Mouse (Mus musculus) intestine, embryonic 14.5 days (tissue): ENCODE results near the gene Snx8. TPM values are rescaled to one million over a fixed set of nuclear protein-coding genes. Genes with fewer than 3 reads are reported as not detected.

ENCODE experiments used
- ATAC-seq: fragments of 200-750 bp; cut with Nextera tagmentation; replicated peaks from 2 replicates; pipeline ENCODE4 v1.8.0; 2017; ENCODE audit warnings: low read depth, moderate number of reproducible peaks, moderate TSS enrichment, moderate library complexity; ENCODE audit not compliant: low FRiP score, low TSS enrichment
- DNase-seq: peaks from one replicate; pipeline ENCODE4 v3.0.0-alpha.2; 2018; ENCODE audit warnings: low spot score
- H3K27ac ChIP-seq: fragments of 300-500 bp; sonication (generic); 2 replicates; pipeline ENCODE4 v1.5.1; 2014; ENCODE audit warnings: low read depth, mild to moderate bottlenecking, control low read depth
- H3K27me3 ChIP-seq: fragments of 300-500 bp; sonication (generic); replicated peaks from 2 replicates; pipeline ENCODE4 v1.6.1; 2014; ENCODE audit warnings: low read length, control low read depth; ENCODE audit not compliant: control insufficient read depth, insufficient read depth
- H3K36me3 ChIP-seq: fragments of 300-500 bp; sonication (generic); 2 replicates; pipeline ENCODE4 v1.6.1; 2014; ENCODE audit warnings: low read length, control low read depth; ENCODE audit not compliant: control insufficient read depth, insufficient read depth
- H3K4me1 ChIP-seq: fragments of 300-500 bp; sonication (generic); replicated peaks from 2 replicates; pipeline ENCODE4 v1.6.1; 2014; ENCODE audit warnings: low read length, control low read depth, mixed read lengths; ENCODE audit not compliant: control insufficient read depth, insufficient read depth
- H3K4me2 ChIP-seq: fragments of 300-500 bp; sonication (generic); 2 replicates; pipeline ENCODE4 v1.6.1; 2014; ENCODE audit warnings: low read length
- H3K4me3 ChIP-seq: fragments of 300-500 bp; sonication (generic); 2 replicates; pipeline ENCODE4 v1.5.1; 2014; ENCODE audit warnings: low read depth, low read length, control low read depth, mixed read lengths
- H3K9ac ChIP-seq: fragments of 300-500 bp; sonication (generic); 2 replicates; pipeline ENCODE4 v1.6.1; 2014; ENCODE audit warnings: mild to moderate bottlenecking, low read length
- H3K9me3 ChIP-seq: fragments of 300-500 bp; sonication (generic); 2 replicates; pipeline ENCODE4 v1.6.1; 2016; ENCODE audit warnings: low read length, control low read depth; ENCODE audit not compliant: control insufficient read depth
- WGBS: fragments of 180-500 bp; shearing (Covaris S2); extraction: QIAGEN DNeasy Blood & Tissue Kit; methylation state at CpG from one replicate; pipeline ENCODE4 v1.1.7; 2014; 5-methylcytosine and 5-hydroxymethylcytosine counted together
- polyA plus RNA-seq: library from polyadenylated mRNA; unstranded; fragments of >200 nt; fragmentation: Nextera tagmentation; extraction: Ambion mirVana; gene quantifications from 2 replicates; pipeline ENCODE4 v1.2.1, GENCODE M21; 2014

The Snx8 gene
- polyA plus RNA-seq, 1 experiment from 2014 or later = 9.3 TPM

DNA sequence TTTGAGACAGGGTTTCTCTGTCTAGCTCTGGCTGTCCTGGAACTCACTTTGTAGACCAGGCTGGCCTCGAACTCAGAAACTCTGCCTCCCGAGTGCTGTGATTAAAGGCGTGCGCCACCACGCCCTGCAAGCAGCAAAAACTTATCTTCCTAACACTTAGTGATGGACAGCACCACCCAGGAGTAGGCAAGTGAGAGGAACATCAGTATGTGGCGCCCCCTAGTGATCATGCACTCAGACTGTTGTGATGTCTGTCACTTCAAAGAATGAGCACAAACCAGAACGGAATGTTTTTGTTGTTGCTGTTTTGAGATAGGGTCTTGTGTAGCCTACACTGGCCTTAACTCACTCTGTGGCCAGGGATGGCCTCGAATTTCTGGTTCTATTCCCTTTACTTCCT lies 22.3 kb upstream of the Snx8 start:
- H3K9ac ChIP-seq = no peak overlapping the region
- 38% methylated on average over 8 of the region's 8 CpGs for WGBS
- no peaks in the 10 kb centered on the region for H3K4me1 ChIP-seq
- no peaks in the 10 kb centered on the region for H3K9me3 ChIP-seq
- no peak overlapping the region for H3K4me2 ChIP-seq
- DNase-seq = peak; percentile 72
- ATAC-seq = no peak
- H3K27ac ChIP-seq = no peak overlapping the region
- H3K36me3 ChIP-seq = no peaks in the 10 kb centered on the region
- no peaks in the 10 kb centered on the region for H3K27me3 ChIP-seq
- no peak overlapping the region for H3K4me3 ChIP-seq

DNA sequence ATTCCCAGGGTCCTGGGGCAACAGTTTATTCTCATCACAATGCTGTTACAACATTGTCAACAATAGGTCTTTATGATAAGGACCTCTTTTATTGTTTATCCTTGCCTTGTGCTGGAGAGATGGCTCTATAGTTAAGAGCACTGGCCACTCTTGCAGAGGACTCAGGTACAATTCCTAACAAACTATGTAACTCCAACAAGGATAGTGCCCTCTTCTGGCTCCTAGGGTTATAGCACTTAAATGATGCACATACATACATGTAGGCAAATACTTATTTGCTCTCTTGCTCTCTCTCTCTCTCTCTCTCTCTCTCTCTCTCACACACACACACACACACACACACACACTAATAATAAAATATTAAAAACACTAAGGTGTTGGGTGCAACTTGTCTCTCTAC lies 19.7 kb upstream of the Snx8 start:
- H3K36me3 ChIP-seq = no peaks in the 10 kb centered on the region
- no peaks in the 10 kb centered on the region for H3K27me3 ChIP-seq
- no peak overlapping the region for H3K4me2 ChIP-seq
- H3K27ac ChIP-seq = no peak overlapping the region
- no peak overlapping the region for H3K9ac ChIP-seq
- no peaks in the 10 kb centered on the region for H3K9me3 ChIP-seq
- no peaks in the 10 kb centered on the region for H3K4me1 ChIP-seq
- DNase-seq (no peak), ATAC-seq (no peak)
- H3K4me3 ChIP-seq = no peak overlapping the region

DNA sequence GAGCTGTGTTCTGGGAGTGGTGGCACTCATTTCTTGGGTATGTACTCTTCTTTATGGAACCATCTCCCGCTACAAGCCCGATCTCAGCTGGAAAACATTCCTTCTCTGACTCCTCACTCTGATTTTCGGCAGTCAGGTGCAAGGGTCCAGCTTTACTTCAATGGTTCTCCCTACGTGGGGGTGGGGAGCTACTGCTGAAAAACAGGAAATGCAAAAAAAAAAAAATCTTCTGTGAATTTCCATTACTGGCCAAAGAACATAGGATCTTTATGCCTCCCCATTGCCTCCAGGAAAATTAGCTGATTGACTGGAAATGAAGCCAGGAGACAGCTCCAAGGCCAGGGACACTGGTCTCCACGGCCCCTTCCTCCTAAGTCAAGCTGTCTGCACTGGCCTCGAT lies 17.6 kb upstream of the Snx8 start:
- no peak overlapping the region for H3K9ac ChIP-seq
- no peaks in the 10 kb centered on the region for H3K27me3 ChIP-seq
- H3K4me1 ChIP-seq = 0 out of 2 replicates have a peak, but pooled peaks cover 3% of the 10 kb centered on the region
- H3K4me3 ChIP-seq = no peak overlapping the region
- no peaks in the 10 kb centered on the region for H3K36me3 ChIP-seq
- DNase-seq (no peak), ATAC-seq (no peak)
- no peak overlapping the region for H3K4me2 ChIP-seq
- H3K9me3 ChIP-seq = no peaks in the 10 kb centered on the region
- WGBS = 60% methylated on average over 6 of the region's 6 CpGs
- no peak overlapping the region for H3K27ac ChIP-seq

DNA sequence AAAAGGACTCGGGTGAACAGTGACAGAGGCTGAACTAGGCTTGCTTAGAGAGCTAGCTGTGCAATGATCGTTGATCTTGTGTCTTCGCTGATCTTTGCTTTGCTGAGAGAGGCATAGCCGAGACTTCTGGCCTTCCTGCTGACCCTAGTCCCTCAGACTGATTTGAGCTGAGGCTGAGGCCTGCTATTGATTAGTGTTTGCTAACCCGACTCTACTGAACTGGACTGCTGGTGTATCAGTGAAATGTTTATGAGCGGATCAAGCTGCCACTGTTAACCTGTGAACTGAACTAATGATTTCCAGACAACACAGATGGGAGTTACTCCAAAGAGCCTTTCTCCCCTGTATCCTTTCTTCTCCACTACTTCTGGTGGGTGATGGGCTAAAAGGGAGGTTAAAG lies 16.1 kb upstream of the Snx8 start:
- Histone ChIP-seq H3K27me3 (no peaks in the 10 kb centered on the region), H3K4me2 (no peak overlapping the region), H3K4me1 (0 out of 2 replicates have a peak, but pooled peaks cover 3% of the 10 kb centered on the region), H3K36me3 (no peaks in the 10 kb centered on the region), H3K27ac (no peak overlapping the region), H3K4me3 (no peak overlapping the region), H3K9me3 (no peaks in the 10 kb centered on the region), H3K9ac (no peak overlapping the region)
- ATAC-seq (no peak), DNase-seq (no peak)
- WGBS = 76% methylated on average over 6 of the region's 6 CpGs

DNA sequence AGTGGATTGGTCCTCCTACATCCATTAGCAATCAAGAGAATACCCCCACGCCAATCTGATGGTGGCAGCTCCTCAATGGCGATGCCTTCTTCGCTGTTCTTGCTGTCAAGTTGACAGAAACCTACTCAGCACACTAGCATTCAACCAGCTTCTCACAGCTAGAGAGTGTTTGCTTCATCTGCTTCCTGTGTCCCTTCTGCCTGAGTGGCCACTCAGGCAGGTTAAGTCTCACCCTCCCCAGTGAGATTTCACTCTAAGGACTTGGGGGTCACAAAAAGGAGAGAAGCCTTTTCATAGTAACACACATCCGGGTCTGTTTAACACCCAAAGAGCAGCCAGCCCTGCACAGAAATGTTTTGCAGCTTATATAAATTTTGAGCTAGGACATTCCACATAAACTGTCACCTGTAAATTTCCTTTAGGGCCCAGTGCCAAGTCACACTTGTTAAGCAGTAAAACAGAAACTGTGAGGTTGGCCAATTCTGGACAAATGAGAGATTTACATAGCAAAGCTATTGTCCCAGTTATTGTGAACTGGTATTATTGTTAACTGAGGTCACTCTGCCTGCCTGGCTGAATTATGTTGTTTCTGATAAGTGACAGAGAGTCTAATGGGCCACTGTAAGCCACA lies 13.7 kb upstream of the Snx8 start:
- Histone ChIP-seq H3K36me3 (no peaks in the 10 kb centered on the region), H3K4me1 (0 out of 2 replicates have a peak, but pooled peaks cover 3% of the 10 kb centered on the region), H3K4me3 (no peak overlapping the region), H3K4me2 (no peak overlapping the region), H3K9me3 (no peaks in the 10 kb centered on the region), H3K9ac (no peak overlapping the region), H3K27ac (no peak overlapping the region), H3K27me3 (no peaks in the 10 kb centered on the region)
- ATAC-seq = no peak
- 67% methylated on average over 4 of the region's 4 CpGs for WGBS
- no peak for DNase-seq

DNA sequence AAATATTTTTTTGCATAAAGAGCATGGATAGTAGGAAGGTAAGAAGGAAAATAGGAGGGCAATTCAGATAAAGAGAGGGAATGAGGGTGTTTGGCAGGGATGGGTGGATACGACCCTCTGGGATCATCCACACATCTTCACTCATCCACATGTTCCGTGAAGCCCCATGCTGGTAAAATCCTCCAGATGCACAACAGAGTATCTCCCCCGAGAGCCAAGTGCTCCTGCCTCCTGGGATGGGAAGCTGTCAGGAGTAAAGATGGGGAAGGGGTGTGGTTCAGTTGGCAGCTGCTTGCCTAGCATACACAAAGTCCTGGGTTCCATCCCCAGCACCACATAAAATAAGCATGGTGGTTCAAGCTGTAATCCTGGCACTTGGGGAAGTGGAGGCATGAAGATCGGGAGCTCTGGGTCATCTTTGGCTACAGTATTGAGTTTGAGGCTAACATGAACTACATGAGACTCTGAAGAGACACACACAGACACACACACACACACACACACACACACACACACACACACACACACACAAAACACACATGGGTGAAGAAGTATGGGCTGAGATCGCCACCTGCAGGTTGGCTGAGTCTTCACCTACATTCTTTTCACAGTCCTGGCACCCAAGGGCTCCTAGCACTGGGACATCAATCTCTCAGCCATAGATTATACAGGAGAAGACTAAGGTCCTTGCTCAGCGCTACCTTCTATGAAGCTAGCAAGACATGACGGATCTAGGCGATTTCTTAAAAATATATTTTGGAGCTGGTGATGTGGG lies 7.3 kb upstream of the Snx8 start:
- Histone ChIP-seq H3K36me3 (no peaks in the 10 kb centered on the region), H3K4me1 (no peaks in the 10 kb centered on the region), H3K4me2 (no peak overlapping the region), H3K9ac (no peak overlapping the region), H3K4me3 (no peak overlapping the region), H3K9me3 (no peaks in the 10 kb centered on the region), H3K27ac (no peak overlapping the region), H3K27me3 (no peaks in the 10 kb centered on the region)
- no peak for ATAC-seq
- WGBS = 62% methylated on average over 8 of the region's 8 CpGs
- no peak for DNase-seq

DNA sequence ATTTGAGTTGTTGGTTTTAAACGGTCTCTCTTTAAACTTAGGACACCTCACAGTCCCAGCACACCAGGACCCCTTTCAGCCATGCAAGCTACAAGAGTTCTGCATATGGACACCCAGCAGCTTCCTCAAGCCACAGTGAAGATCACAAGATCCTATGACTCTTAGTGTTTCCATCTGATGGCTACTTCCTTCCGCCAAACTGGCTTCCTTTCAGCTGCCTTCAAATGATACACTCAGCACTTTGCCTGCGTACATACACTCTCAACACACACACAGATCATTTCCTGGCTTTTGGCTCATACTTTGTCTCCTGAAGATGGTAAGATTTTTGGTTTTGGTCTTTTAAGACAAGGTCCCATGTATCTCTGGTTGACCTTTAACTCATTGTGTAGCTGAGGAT lies 3.6 kb upstream of the Snx8 start:
- Histone ChIP-seq H3K4me2 (no peak overlapping the region), H3K36me3 (no peaks in the 10 kb centered on the region), H3K9me3 (no peaks in the 10 kb centered on the region), H3K4me1 (no peaks in the 10 kb centered on the region; the same call in 1 of the 2 replicates), H3K4me3 (no peak overlapping the region), H3K27me3 (no peaks in the 10 kb centered on the region), H3K9ac (no peak overlapping the region), H3K27ac (no peak overlapping the region)
- DNase-seq = no peak
- no peak for ATAC-seq
- WGBS = 92% methylated on average over 3 of the region's 3 CpGs

DNA sequence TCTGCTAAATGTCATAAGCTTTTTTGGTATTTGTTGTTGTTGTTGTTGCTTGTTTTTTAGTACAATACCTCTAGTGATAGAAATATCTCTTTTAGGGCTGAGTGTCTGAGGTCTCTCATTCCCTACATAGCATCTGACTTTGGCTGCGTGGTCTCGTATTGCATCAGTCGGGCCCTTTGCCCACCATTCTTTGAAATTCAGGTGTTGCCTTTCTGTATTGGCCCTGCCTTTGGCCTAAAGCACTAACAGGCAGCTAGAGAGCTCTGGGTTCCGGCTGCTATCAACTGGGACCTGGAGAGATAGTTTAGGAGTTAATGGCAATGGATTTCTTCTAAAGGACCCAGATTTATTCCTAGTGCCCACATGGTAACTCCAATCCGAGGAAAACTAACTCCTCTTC lies 2.9 kb upstream of the Snx8 start:
- Histone ChIP-seq H3K27me3 (no peaks in the 10 kb centered on the region), H3K9ac (no peak overlapping the region), H3K27ac (no peak overlapping the region), H3K4me3 (no peak overlapping the region), H3K4me1 (no peaks in the 10 kb centered on the region; the same call in 1 of the 2 replicates), H3K9me3 (no peaks in the 10 kb centered on the region), H3K4me2 (no peak overlapping the region), H3K36me3 (no peaks in the 10 kb centered on the region)
- WGBS = 86% methylated on average over 5 of the region's 5 CpGs
- ATAC-seq (no peak), DNase-seq (no peak)

DNA sequence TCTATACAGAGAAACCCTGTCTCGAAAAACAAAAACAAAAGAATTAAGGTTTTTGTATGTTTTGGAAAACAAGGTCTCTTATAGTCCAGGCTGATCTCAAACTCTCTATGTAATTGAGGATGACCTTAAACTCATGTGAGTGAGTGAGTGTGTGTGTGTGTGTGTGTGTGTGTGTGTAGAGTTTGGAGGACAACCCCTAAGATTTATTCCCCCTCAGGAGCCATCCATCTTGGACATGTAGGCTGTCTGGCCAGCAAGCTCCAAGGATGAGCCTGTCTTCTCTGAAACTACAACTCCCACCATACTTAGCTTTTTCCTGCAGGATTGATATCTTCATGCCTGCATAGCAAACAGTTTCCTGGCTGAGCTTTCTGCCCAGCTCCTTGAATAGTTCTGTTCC lies 2.4 kb upstream of the Snx8 start:
- H3K27me3 ChIP-seq = no peaks in the 10 kb centered on the region
- no peak for ATAC-seq

More for the DNA sequence above, 2.4 kb upstream of the Snx8 start:
- Histone ChIP-seq H3K9ac (no peak overlapping the region), H3K36me3 (no peaks in the 10 kb centered on the region), H3K4me3 (no peak overlapping the region), H3K27ac (no peak overlapping the region), H3K9me3 (no peaks in the 10 kb centered on the region), H3K4me2 (no peak overlapping the region), H3K4me1 (no peaks in the 10 kb centered on the region; the same call in 1 of the 2 replicates)
- WGBS = 55% methylated on average over 1 of the region's 1 CpGs
- DNase-seq = no peak
